Mouse (Mus musculus) thymus, postnatal 10 days (tissue): ENCODE data around the gene Mxd4.

Experiments
- DNase-seq, 2 experiments: peaks; one replicate each; pipeline ENCODE4 v3.0.0; 2021; ENCODE audit warnings: low spot score in 2 of 2

Mxd4 gene

DNA sequence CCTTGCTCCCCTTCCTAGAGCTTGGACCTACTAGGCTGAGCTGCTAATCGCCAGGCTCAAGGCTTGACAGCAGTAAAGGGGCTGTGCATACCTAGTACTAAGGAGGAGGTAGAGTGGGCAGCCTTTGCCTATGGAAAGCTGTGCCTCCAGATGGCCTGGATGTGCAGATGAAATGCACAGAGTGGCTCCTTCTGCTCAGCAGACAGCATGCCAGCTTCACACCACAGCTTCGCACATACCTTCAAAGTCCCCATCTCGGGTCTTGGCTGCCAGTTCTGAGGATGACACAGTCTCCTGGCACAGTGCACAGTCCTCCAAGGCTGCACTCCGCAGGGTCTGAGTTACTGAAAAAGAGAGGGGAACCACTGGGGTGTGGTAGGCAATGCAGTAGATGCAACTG is 9.7 kb upstream of the Mxd4 start:
- DNase-seq = no peak

DNA sequence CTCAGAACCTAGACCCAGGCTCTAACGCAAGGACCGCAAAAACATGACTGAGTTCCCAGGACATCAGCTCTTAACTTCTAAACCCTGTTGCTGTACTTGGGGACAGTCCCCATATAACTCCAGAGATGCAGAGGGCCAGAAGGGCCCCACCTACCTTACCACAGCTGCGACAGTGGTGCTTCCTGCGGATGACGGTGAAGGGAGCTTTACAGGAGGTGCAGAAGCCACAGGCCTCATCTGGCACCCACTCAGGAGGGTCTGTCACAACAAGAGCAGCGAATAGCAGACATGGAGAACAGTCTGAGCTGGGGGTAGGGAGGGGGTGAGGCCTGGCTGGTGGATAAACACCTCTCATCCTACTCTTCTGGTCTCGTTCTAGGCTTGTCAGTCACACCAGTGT is 8.9 kb upstream of the Mxd4 start:
- DNase-seq = peak; percentile 82 to 91

DNA sequence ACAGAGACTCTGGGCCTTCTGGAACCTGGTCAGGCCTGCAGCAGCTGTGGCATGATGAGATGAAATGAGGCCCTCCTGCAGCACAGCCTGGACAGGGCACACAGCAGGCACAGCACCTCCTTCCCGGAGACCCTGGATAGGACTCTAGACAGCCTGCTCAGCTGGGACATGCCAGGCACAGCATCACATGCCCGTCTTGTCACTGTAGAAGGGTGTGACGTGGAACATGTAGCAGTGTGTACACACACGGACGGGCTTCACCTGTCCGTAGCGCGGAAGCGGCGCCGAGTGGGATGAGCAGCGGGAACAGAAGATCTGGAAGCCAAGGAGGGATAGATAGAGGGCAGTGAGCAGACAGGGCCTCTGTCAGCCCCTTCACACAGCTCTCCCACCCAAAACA is 8.3 kb upstream of the Mxd4 start:
- no peak for DNase-seq

DNA sequence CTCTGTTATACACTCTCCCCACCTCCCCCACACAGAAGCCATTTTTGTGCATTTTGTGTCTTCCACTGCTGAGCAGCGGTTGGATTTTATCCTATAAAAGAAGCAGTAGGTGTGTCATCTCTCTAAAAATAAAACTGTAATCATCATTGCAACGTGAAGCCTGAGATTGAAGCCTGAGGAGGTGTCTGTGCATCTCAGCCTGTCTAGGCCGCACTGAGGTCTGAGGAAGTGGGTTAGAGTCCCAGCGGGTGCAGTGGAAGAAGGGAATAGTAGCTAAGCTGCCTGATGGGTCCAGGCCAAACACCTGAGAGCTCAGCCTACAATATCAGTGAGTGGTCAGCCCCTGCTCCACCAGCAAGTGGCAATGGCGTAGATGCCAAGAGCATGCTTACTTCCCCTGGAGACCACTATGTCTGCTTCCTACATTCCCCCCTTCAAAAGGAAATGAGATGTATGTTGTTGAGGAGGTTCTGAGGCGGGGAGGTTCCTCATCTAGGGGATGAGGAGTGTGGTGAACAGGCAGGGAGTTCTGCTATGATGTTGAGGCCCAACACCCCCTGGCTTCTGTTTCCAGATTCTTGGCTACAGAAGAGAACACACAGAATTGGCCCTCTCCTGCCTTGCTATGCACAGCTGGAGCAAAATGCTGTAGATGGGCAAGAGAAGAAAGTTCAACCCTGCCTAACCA is 7.6 kb upstream of the Mxd4 start:
- no peak for DNase-seq

DNA sequence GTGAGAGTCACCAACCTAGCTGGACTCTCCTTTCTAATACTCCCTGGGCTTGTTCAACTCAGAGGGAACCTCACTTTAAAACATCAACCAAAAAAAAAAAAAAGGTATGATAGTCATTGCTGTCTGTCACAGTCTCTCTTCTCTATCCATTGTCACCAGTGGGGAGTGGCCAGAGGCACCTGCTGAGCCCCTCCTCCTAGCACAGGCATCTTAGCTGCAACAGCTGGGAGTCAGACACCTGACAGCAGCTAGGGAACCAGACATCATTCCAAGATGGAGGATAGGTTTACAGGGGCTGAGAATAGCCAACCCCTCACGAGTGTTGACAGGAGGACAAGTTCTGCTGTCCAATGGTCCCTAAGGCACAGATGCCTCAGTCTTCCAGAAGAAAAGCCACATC is 6.9 kb upstream of the Mxd4 start:
- no peak for DNase-seq

DNA sequence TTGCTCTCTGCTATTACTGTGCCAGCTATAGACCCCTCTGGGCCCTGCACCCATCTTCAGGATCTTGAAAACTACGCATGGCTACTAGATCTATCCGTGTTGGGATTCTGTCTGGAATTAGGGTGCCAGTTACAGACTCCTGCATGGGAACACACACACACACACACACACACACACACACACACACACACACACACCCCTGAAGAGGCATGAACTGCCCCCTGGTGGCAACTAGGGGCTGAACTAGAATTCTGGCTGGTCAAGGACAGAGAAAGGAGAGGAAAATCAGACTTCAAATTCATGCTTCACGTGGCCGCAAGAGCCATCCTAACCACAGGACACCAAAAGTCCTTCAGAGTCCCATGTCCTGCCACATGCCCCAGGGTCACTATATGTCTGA is 4.3 kb upstream of the Mxd4 start:
- DNase-seq = no peak

DNA sequence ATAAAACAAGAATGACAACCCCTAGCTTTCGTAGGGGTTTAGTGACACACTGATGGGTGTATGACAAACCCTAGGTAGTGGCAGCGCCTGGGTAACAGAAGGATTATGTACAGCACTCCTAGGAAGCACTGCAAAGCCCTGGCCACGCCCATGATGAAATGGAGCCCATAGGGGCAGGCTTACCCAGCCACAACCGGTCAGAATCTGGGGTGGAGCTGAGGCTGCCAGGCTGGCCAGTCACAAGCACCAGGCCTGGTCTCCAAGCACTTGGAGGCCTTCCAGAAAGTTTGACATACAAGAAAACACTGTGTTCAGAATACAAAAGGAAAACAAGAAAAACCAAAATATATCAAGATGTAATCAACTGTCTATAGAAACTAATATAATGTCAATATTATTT is 3.5 kb upstream of the Mxd4 start:
- no peak for DNase-seq

DNA sequence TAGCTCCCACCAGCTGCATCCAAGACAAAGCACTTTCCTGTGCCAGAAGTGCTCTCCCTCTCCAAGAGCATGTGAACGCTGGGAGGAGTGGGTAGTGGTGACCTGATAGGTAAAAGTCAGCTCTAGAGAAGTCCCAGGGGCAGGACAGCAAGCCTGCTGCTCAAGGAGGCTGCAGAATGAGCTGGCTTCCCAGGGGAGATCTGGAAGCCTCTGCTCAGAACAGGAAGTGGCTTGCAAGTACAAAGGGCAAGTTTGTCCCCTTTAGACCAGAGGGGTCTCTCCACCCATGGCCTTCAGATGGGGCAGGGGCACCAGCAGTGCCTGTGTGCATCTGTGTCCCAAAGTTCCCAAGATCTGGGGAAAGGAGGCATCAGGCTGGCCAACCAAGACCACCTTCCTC is 2.0 kb upstream of the Mxd4 start:
- no peak for DNase-seq

DNA sequence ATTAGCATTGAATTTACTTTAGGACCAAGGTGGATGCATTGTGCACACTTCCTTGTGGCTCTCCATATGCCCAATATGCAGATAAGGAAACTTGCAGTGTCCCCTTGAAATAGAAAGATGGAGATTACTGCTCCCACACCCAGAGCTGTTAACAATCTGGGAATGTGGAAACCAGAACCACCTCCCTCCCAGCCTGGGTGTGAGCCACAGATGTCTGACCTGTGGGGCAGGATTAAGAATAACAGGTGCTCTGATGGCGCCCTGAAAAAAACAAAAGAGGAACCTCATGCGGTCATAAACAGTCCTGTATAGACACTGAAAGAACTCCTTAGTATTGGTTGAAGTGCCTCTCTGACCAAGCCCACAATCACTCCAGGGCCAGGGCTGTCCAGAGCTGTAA is 1.3 kb upstream of the Mxd4 start:
- no peak for DNase-seq

DNA sequence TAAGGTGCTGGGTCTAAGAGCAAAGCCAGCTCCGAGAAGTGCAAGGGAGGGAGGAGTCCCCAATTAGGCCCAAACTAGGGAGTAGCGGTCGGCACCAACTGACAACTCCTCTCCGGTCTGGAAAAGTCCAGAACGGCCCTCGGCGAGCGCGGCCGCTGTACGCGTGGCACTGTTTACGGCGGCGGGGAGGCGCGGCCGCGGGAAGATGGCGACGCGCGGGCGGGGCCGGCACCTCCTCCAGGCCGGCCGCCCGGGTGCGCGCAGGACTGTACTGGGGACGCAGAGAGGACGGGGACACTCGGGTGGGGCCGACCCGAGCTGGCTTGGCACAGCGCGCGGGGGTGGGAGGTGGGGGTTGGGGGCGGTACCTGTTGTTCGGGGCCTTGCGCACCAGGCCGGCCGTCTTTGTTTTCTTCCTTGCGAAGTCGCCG is 544 bp downstream of the Mxd4 start:
- peak in 1 of 2 experiments; percentile 35 for DNase-seq

DNA sequence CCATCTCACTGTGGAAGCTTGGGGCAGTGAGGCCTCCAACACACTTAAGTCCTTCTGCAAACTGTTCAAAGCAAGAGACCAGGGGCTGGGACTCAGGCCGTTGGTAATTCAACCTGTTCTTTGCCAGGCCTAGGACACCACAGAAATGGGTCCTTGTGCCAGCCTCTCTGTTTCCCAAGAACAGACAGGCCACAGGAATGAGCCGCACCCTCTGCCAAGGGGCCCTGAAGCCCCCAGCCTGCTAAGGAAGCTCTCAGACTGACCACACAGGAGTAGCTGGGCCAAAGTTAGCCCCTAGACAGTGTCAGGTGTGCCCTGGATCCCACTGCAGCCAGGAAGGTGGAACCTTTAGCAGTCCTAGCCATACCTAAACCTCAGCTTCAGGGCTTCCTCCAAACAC is 1.1 kb downstream of the Mxd4 start:
- no peak for DNase-seq

DNA sequence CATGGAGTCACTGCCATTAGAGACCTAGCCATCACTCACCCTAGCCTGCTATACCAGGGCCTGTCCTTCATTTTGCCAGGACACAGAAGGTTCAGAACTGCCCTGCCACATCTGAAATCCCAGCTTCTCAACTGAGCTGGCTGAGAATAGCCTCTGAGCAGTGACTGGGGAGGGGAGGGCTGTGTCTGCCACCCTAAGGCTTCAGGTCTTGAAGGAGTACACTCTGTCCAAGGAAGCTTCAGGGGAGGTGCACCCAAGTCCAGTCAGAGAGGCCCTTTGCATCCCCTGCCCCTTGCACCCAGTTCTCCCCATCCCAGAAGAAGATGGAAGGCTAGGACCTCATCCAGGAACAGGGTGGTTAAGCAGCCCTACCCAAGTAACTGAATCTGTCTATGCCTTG is 1.7 kb downstream of the Mxd4 start:
- DNase-seq = no peak

DNA sequence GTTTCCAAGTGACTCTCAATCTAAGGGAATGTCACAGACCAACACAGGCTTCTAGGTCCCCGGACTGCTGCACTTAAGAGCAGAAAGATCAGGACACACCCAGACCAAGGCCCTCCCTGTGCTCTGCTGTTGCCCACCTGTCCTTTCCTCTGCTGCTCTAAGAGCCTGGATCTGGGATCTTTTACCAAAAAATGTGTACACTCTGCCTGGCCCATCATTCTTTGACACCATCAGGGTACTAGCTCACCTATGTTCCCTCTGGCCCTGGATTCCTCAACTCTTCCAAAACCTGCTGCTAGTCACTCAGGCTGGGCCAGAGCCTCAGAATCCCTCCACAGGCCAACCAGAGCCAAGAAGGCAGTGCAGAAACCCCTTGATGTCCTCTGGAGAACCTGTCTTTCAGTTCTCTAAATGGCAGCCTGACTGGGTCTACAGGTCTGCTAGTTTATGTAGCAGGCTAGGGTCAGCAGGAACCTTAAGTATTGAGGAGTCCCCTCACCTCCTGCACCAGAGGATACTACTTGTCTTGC is 2.4 kb downstream of the Mxd4 start:
- DNase-seq = peak in 1 of 2 experiments; percentile 2

DNA sequence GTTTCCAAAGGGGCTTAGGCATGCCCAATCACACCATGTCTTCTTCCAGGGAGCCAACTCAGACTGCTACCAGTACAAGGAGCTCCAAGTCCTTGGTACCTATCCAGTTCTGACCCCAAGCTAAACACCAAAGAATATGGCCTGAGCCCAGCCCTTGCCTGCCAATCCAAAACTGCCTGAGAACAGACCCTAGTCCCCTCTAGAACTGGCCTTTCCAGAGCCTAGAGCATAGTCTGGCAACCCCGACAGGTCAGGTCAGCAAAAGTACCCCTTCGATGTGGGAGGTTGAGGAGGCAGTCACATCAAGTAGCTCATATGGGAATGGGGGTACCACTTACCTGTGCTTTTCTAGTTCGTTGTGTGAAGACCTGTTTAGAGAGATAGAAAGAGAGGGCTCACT is 3.5 kb downstream of the Mxd4 start:
- no peak for DNase-seq

DNA sequence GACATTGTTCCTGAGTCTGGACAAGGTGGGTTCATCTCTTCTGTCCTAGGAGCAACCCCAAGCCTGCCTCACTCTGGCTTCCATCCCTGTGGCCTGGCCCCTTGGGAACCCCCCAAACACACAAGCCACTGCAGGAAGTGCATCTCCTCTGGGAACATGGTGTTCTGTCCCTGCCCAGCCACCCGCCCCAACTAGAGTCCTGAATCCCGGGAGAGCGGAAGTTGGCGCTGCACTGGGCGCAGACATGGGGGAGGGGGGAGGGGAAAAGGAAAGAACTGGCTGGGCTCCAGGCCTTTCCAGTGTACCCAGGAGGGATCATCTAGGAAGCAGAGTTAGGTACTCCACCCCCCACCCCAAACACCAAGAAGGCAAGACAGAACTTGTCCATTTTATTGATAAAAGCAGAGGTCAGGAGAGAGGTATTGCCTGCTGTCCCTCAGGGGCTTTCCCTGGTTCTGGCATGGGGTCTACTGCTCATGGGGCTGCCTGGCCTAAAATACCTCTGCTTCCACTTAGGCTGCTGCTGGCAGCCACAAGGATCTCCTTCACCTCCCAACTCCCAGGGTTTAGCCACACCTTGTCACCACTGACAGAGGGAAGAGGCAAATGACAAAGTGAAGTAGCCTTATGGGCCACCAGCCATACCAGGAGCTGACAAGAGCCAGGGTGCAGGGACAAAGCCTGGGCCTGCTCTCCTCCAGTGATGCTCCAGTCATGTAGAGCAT is 4.2 kb downstream of the Mxd4 start:
- DNase-seq = peak in 1 of 2 experiments; percentile 2

DNA sequence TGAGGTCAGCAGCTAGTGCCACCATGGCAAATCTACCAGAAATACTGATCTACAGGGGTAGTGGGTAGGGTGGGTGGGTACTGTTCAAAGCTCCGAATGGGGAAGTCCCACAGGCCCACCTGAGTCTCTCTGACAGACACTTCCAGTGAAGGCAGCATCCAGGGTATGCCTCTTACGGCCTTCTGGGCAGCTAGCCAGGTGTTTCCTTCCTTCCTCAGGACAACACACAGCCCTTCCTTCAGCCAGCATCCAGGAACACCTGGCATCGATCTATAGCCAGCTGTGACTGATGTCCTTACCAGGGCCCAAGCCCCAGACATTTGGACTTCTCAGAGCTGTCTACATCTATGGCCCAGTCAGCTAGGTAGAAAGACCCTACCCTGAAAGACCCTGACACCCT is 5.0 kb downstream of the Mxd4 start:
- DNase-seq = no peak

DNA sequence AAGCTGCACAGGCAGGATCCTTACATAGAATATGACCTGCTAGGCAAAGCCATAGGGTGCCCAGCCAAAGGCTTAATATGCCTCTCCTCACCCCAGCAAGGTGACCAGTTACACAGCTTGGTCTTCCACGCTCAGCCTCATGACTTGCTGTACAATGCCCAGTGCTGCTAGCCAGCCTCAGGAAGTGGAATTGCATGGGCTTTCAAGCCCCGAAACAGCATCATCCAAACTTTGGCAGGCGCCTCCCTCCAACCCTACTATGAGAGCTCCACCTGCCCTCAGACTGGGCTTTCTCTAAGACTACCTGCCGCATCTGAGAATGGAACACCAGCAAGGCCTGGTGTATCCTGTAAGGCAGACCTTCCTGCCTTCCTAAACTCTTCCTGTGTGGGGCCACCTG is 9.7 kb downstream of the Mxd4 start:
- no peak for DNase-seq

DNA sequence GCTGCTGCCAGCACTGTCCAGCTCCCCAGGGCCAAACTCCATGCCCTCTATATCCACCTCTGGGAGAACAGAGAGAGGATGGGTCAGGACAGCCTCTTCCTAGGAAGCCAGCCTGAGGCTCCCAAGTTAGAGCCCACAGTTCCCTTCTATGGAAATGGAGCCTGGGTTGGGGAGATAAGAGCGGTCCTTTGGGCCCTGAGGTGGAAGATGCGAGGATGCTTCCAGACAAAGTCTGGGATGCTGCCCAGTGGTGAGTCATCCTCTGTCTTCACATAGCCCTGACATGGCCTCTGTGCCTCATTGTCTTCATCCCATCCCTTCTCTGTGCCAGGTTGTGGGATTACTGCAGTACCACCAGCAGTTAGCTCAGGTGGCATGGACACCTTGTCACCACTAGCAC is 10.4 kb downstream of the Mxd4 start:
- DNase-seq = no peak

DNA sequence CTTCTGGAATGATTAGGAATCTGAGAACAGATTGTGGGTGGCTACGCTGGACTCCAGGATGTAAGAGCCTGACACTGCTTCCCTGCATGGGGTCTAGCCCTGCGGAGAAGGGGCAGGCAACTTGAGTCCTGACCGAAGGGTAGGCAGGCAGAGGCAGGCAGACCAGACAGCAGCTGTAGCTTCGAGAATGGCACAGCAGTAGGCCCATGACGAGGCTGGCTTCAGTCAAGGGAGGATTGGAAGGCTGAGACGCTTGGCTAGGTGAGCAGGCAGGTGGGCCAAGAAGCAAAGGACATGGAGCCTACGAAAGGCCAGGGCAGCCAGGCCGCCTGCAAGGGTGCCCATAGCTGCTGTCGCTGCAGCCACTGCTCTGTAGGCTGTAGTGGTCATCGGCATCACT is 10.8 kb downstream of the Mxd4 start:
- no peak for DNase-seq

DNA sequence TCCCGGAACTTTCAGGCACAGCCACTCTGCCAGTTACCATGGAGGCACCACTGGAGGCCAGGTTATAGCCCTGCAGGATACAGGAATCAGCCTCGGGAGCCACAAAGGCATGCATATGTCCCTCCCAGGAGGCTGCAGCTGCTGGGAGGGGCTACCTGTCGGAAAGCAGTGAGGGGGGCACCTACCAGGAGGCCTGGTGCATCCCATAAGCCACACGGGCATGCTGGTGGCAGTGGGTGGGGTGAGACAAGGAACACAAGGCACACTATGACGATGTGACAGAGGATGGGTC is 12.2 kb downstream of the Mxd4 start:
- DNase-seq = no peak

DNA sequence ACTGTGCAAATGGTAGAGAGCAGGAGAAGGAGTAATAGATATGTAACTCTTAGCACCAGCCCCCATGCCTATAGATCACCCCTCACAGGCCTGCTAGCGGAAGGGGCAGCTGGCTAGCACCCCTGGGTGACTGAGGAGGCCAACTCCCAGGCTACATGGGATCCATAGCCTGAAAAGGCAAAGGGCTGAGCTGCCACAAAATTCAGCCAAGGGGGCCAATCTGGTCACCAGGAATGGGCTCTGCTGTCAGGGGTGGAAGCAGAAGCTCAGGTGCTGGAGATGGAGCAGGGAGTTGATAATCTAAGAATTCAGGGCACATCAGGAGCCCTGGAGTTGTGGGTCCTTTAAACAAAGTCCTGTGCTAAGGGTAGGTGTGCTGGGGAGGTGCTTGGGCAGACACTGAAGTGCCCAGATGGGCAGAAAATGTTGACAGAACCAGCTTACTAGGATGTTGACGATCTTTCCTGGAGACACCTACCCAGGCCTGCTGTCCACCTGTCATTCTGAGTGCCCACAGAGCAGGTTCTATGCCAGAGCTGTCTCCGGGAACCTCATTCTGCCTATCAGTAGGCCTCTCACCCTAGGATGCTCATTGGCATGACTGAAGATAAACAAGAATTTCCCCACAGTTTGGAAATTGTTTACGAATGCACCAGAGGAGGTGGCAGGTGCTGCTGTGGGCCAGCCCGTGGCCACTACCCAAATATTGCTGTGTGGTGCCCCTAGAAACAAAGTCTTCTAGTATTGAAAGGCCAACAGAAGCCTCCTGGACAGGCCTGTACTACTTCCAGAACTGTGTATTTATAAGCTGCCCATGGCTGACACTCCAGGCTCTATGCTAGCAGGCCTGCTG is 12.7 kb downstream of the Mxd4 start:
- DNase-seq = no peak

DNA sequence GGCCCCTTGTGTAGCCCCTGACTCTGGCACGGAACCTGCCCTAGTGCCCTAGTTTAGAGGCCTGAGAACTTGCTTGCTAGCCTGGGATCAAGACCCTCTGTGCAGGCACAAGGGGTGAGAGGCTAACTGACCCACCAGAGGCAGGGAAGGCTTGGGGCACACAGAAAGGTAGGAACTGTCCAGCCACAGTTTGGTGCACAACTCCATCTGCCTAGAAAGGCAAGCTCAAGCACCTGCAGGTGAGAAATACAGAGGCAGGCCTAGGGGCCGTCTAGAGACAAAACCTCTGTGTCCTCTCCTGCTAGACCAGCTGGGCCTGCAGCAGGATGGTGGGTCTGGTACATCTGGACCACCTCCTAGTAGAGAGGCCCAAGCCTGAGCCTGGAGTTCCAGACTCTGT is 13.5 kb downstream of the Mxd4 start:
- peak in 1 of 2 experiments; percentile 4 for DNase-seq

DNA sequence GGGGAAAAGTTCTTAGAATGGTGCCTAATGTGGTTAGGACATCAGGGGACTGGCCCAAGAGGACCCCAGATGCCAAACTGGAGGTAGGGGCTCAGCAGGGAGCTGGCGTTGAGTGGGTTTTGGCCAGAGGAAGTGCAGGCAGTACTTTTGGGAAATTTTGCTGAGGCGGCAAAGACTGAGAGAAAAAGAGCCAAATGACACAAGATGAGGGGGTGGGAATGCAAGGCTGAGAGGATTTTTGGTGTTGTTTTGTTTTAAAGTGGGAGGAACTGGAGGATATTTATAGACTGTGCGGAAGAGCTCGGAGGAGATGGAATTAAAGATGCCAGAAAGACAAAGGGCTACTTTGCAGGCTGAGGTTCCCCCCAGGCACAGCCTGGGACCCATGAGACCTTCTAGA is 16.8 kb downstream of the Mxd4 start:
- no peak for DNase-seq
